Mouse (Mus musculus) E14TG2a.4 (cell line): ENCODE measurements at regions not wholly inside any gene's neighbourhood (a gene's known extent, or its start where the extent isn't known, plus 50 kb on each side); places are given as distances from the start of the nearest gene placed in this dataset.

Experiments used
- H3K27me3 ChIP-seq: 2 replicates; pipeline ENCODE4 v1.6.1; 2014; ENCODE audit warnings: low read length, control low read depth; ENCODE audit not compliant: insufficient read depth
- H3K36me3 ChIP-seq: 2 replicates; pipeline ENCODE4 v1.6.1; 2014; ENCODE audit warnings: low read length, control low read depth; ENCODE audit not compliant: insufficient read depth
- H3K4me1 ChIP-seq: replicated peaks from 2 replicates; pipeline ENCODE4 v1.6.1; 2014; ENCODE audit warnings: low read depth, low read length, control low read depth
- H3K4me3 ChIP-seq: replicated peaks from 2 replicates; pipeline ENCODE4 v1.5.1; 2014; ENCODE audit warnings: mild to moderate bottlenecking, low read length
- H3K9me3 ChIP-seq: 2 replicates; pipeline ENCODE4 v1.6.1; 2014; ENCODE audit warnings: low read length, control low read depth
- CTCF ChIP-seq: conservative IDR thresholded peaks from 2 replicates; pipeline ENCODE4 v1.5.1; 2014; ENCODE audit warnings: low read length
- NANOG ChIP-seq: IDR thresholded peaks from 2 replicates; pipeline ENCODE4 v1.6.1; 2014; ENCODE audit warnings: borderline replicate concordance, low read length, mixed read lengths
- POU5F1 ChIP-seq: IDR thresholded peaks from 2 replicates; pipeline ENCODE4 v1.6.1; 2014; ENCODE audit warnings: low read length, borderline replicate concordance

- TF ChIP-seq NANOG, result no peak
- no peak for TF ChIP-seq POU5F1
- no peak for TF ChIP-seq CTCF
- Histone ChIP-seq H3K4me1 (peaks cover 21% of the 10 kb centered on the region), H3K9me3 (peaks cover 5% of the 10 kb centered on the region; the same call in 1 of the 2 replicates), H3K36me3 (no peaks in the 10 kb centered on the region), H3K4me3 (no peak overlapping the region), H3K27me3 (no peaks in the 10 kb centered on the region)
Measured at GRCm38 (mm10) chr10:95076421-95076820, 131.8 kb upstream of the Plxnc1 start.

- peaks cover 5% of the 10 kb centered on the region; the same call in 1 of the 2 replicates for H3K9me3 ChIP-seq
- H3K27me3 ChIP-seq, result no peaks in the 10 kb centered on the region
- H3K4me3 ChIP-seq, result no peak overlapping the region
- H3K36me3 ChIP-seq, result no peaks in the 10 kb centered on the region
- TF ChIP-seq POU5F1 (no peak), CTCF (no peak), NANOG (0 out of 2 replicates have a peak, but pooled peaks have one; percentile 7)
- peaks cover 21% of the 10 kb centered on the region for H3K4me1 ChIP-seq
Measured at GRCm38 (mm10) chr10:95075897-95076296, 131.3 kb upstream of the Plxnc1 start.

- peaks cover 21% of the 10 kb centered on the region for H3K4me1 ChIP-seq
- TF ChIP-seq NANOG (no peak), POU5F1 (no peak), CTCF (no peak)
Measured at GRCm38 (mm10) chr10:95074959-95075590, 130.4 kb upstream of the Plxnc1 start.

GRCm38 (mm10) chr10:95074381-95074780, 129.7 kb upstream of the Plxnc1 start:
- TF ChIP-seq POU5F1, result no peak
- TF ChIP-seq NANOG, result no peak
- TF ChIP-seq CTCF, result no peak
- H3K9me3 ChIP-seq, result peaks cover 5% of the 10 kb centered on the region; the same call in 1 of the 2 replicates
- H3K4me3 ChIP-seq, result no peak overlapping the region
- no peaks in the 10 kb centered on the region for H3K27me3 ChIP-seq
- peaks cover 21% of the 10 kb centered on the region for H3K4me1 ChIP-seq
- H3K36me3 ChIP-seq, result no peaks in the 10 kb centered on the region

More at GRCm38 (mm10) chr10:95074959-95075590, 130.4 kb upstream of the Plxnc1 start:
- no peak overlapping the region for H3K4me3 ChIP-seq
- H3K36me3 ChIP-seq, result no peaks in the 10 kb centered on the region
- no peaks in the 10 kb centered on the region for H3K27me3 ChIP-seq
- H3K9me3 ChIP-seq, result peaks cover 5% of the 10 kb centered on the region; the same call in 1 of the 2 replicates

- H3K27me3 ChIP-seq, result 0 out of 2 replicates have a peak, but pooled peaks cover 2% of the 10 kb centered on the region
- no peak overlapping the region for H3K4me3 ChIP-seq
- H3K36me3 ChIP-seq, result no peaks in the 10 kb centered on the region
- peaks cover 4% of the 10 kb centered on the region for H3K9me3 ChIP-seq
- H3K4me1 ChIP-seq, result peaks cover 6% of the 10 kb centered on the region
- TF ChIP-seq POU5F1, result no peak
- TF ChIP-seq CTCF, result no peak
- no peak for TF ChIP-seq NANOG
Measured at GRCm38 (mm10) chr10:95067971-95068370, 123.3 kb upstream of the Plxnc1 start.

GRCm38 (mm10) chr10:95066774-95067173, 122.1 kb upstream of the Plxnc1 start:
- TF ChIP-seq CTCF (no peak), POU5F1 (no peak), NANOG (no peak)
- Histone ChIP-seq H3K36me3 (no peaks in the 10 kb centered on the region), H3K9me3 (peaks cover 4% of the 10 kb centered on the region), H3K4me1 (no peaks in the 10 kb centered on the region), H3K27me3 (0 out of 2 replicates have a peak, but pooled peaks cover 2% of the 10 kb centered on the region), H3K4me3 (no peak overlapping the region)

- no peak overlapping the region for H3K4me3 ChIP-seq
- H3K27me3 ChIP-seq, result no peaks in the 10 kb centered on the region
- H3K36me3 ChIP-seq, result no peaks in the 10 kb centered on the region
- peaks cover 4% of the 10 kb centered on the region for H3K9me3 ChIP-seq
- H3K4me1 ChIP-seq, result peaks cover 33% of the 10 kb centered on the region
- no peak for TF ChIP-seq POU5F1
- no peak for TF ChIP-seq NANOG
- TF ChIP-seq CTCF, result no peak
Measured at GRCm38 (mm10) chr10:95059486-95060091, 115.0 kb upstream of the Plxnc1 start.

GRCm38 (mm10) chr10:95059078-95059477, 114.4 kb upstream of the Plxnc1 start:
- H3K9me3 ChIP-seq, result no peaks in the 10 kb centered on the region; the same call in 1 of the 2 replicates
- no peaks in the 10 kb centered on the region for H3K27me3 ChIP-seq
- H3K4me3 ChIP-seq, result no peak overlapping the region
- peaks cover 33% of the 10 kb centered on the region for H3K4me1 ChIP-seq
- TF ChIP-seq NANOG (no peak), POU5F1 (no peak), CTCF (no peak)
- H3K36me3 ChIP-seq, result no peaks in the 10 kb centered on the region
